Mouse (Mus musculus): Measurements from ENCODE around the gene Gm6176.
"Not testable (repeated sequence)": the region's sequence is repeated elsewhere in the genome, so short reads cannot be mapped to it uniquely, and the experiment has no call there.

Gene Gm6176

DNA sequence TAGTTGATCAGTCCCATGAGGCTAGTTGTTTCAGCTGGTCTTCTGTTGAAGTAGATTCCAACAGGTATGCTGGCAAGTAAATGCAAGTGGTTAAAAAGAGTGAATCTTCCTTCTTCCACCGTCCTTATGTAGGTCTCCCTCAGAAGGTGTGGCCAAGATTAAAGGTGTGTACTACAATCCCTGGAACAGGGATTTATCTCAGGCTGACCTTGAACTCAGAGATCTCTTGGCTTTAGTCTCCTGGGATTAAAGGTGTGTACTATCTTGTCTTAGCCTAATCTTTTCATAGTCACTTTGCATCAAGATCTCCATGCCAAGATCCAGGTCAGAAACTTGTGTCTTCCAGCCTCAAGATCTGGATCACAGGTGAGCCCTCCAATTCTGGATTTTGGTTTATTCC is at the start of gene Gm6176:
Gm6176 (minus strand) TSS at position 101 of the 400 bp plus-strand sequence.
- not testable (repeated sequence) for DNase-seq

DNA sequence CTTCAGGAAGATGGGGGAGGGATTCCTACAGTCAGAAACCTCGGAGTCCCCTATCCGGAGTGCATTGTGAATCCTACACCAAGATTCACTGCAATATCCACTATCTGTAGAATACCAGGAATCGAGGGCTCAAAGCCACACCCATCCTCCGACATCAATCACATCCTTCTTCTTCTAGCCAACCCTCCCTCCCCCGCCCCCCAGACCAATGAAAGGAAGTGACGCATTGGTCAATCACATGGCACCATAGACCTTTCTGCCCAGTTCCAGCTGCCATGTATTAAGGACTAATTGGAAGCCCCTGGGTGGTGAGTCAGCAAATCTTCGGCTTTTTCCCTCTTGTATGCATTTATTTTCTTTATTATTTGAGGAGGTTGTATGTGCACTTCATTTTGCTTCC is 12.7 kb upstream of the Gm6176 start, which contains the start of gene Vmn1r139:
Vmn1r139 (plus strand) TSS at position 301 of the 400 bp plus-strand sequence.
- not testable (repeated sequence) for DNase-seq

DNA sequence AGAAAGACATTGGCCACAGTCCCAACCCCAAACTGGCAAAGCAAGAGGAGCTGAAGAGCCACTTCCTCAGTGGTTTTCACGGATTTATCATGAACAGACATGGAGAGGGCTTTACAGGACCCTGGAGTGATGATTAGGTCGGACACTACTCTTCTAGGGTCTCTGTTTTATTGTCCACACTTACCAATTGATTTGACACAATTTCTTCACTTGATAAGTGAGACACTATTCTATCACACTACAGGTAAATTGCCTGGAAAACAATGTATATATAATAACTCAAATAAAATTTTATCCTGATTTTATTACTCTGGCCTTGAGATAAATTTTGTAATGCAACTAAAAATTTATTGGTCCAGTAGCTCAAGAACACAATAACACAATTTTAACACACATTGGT is 27.3 kb downstream of the Gm6176 start, which contains the start of gene Vmn1r138:
Vmn1r138 (minus strand) TSS at position 101 of the 400 bp plus-strand sequence.
- DNase-seq: not testable (repeated sequence)
